Comparison of ENCODE assay signal across 24 mouse cellular contexts in genomic region chr8:55964759-55965320, GRCm38 (mm10). TPM values are rescaled to one million over a fixed set of nuclear protein-coding genes. Genes with fewer than 3 reads are reported as not detected.
DNase-seq lines count a peak whose midpoint lies in the region; ATAC-seq and TF ChIP-seq lines count a peak whose summit lies in the region.
"Had no signal": no experiment of that assay in that cellular context is flagged by ENCODE, and none has a peak within 500 bp of the region (broad histone marks: within the 10 kb centered on the region; RNA-seq: fewer than 3 reads in every experiment).

No protein-coding gene starts in this region.

- peaks cover 25% of the 10 kb centered on the region for H3K27me3 ChIP-seq in forebrain, embryonic 13.5 days
- peaks cover 27% of the 10 kb centered on the region; the same call in 1 of the 2 replicates for H3K27me3 ChIP-seq in forebrain, embryonic 10.5 days (ENCODE audit: poor library complexity, severe bottlenecking)
- H3K27me3 ChIP-seq in forebrain, embryonic 16.5 days (replicated peaks; ENCODE audit: control insufficient read depth, insufficient read depth, low read length): peaks cover 2% of the 10 kb centered on the region; the same call in 1 of the 2 replicates
- H3K27me3 ChIP-seq in neural tube, embryonic 15.5 days (replicated peaks): no peaks in the 10 kb centered on the region
- H3K27me3 ChIP-seq: CH12.LX; heart, embryonic 15.5 days; hindbrain, embryonic 15.5 days had no signal

- no peak overlapping the region for H3K4me3 ChIP-seq in forebrain, embryonic 13.5 days
- H3K4me3 ChIP-seq in forebrain, embryonic 10.5 days: no peak overlapping the region
- no peak overlapping the region for H3K4me3 ChIP-seq in forebrain, embryonic 16.5 days (replicated peaks; ENCODE audit: low read length)
- H3K4me3 ChIP-seq in neural tube, embryonic 15.5 days (replicated peaks): no peak overlapping the region
- H3K4me3 ChIP-seq: embryonic facial prominence, embryonic 10.5 days; erythroblast, embryonic 14.5 days; heart, adult 2 months; heart, embryonic 15.5 days; hindbrain, embryonic 15.5 days had no signal

- DNase-seq in forebrain, embryonic 10.5 days (ENCODE audit: extremely low spot score, low spot score): no peak
- peak; percentile 82 for DNase-seq in brain, embryonic 14.5 days (ENCODE audit: low read depth)
- DNase-seq in gastrocnemius, postnatal 14 days: no peak
- no peak for DNase-seq in left cerebral cortex, postnatal 25 days (ENCODE audit: low spot score in 2 of 2)
- DNase-seq: adrenal gland, adult 2 months; adrenal gland, postnatal 25 days; cerebellum, adult 2 months; cerebellum, postnatal 10 days; heart, adult 2 months; heart, postnatal 14 days had no signal

- intact Hi-C loops in gastrocnemius, postnatal 14 days (cut with DNase I; ENCODE audit: low total_unique reads): no loop called here
- intact Hi-C loops in left cerebral cortex, postnatal 25 days (cut with DNase I): no loop called here

- peak; percentile 88; the same call in 1 of the 2 replicates for ATAC-seq in forebrain, embryonic 13.5 days
- peak; percentile 50; the same call in 1 of the 2 replicates for ATAC-seq in forebrain, embryonic 16.5 days
- peak; percentile 57; the same call in 1 of the 2 replicates for ATAC-seq in neural tube, embryonic 15.5 days (ENCODE audit: low FRiP score)
- ATAC-seq: intestine, embryonic 16.5 days had no signal

- TF ChIP-seq CTCF in brain, embryonic 14.5 days (IDR thresholded peaks at IDR 0.05; ENCODE audit: borderline replicate concordance, extremely low read depth, insufficient read depth, insufficient read length): no peak

- no peak overlapping the region for H3K4me2 ChIP-seq in forebrain, embryonic 13.5 days
- H3K4me2 ChIP-seq in forebrain, embryonic 16.5 days (ENCODE audit: low read length): no peak overlapping the region
- H3K4me2 ChIP-seq in neural tube, embryonic 15.5 days: no peak overlapping the region
- H3K4me2 ChIP-seq: heart, embryonic 11.5 days; heart, embryonic 15.5 days; hindbrain, embryonic 15.5 days had no signal

- no peaks in the 10 kb centered on the region for H3K4me1 ChIP-seq in forebrain, embryonic 13.5 days
- H3K4me1 ChIP-seq in forebrain, embryonic 10.5 days: no peaks in the 10 kb centered on the region
- no peaks in the 10 kb centered on the region for H3K4me1 ChIP-seq in forebrain, embryonic 16.5 days (replicated peaks; ENCODE audit: control insufficient read depth, insufficient read depth, low read length)
- no peaks in the 10 kb centered on the region for H3K4me1 ChIP-seq in neural tube, embryonic 15.5 days
- H3K4me1 ChIP-seq: embryonic facial prominence, embryonic 10.5 days; heart, embryonic 15.5 days; hindbrain, embryonic 15.5 days had no signal

- no peaks in the 10 kb centered on the region for H3K36me3 ChIP-seq in forebrain, embryonic 13.5 days (ENCODE audit: poor library complexity, severe bottlenecking)
- H3K36me3 ChIP-seq in forebrain, embryonic 10.5 days (replicated peaks): no peaks in the 10 kb centered on the region
- H3K36me3 ChIP-seq in forebrain, embryonic 16.5 days (ENCODE audit: control insufficient read depth, insufficient read depth): no peaks in the 10 kb centered on the region
- no peaks in the 10 kb centered on the region for H3K36me3 ChIP-seq in neural tube, embryonic 15.5 days
- H3K36me3 ChIP-seq: embryonic facial prominence, embryonic 10.5 days; heart, embryonic 15.5 days; hindbrain, embryonic 15.5 days had no signal

- no peak overlapping the region for H3K9ac ChIP-seq in forebrain, embryonic 13.5 days
- no peak overlapping the region for H3K9ac ChIP-seq in forebrain, embryonic 16.5 days (replicated peaks; ENCODE audit: low read depth, low read length)
- H3K9ac ChIP-seq in neural tube, embryonic 15.5 days (replicated peaks): no peak overlapping the region
- H3K9ac ChIP-seq: heart, embryonic 15.5 days; hindbrain, embryonic 15.5 days had no signal

- no peak for TF ChIP-seq POLR2A in brain, embryonic 14.5 days (IDR thresholded peaks at IDR 0.05; ENCODE audit: borderline replicate concordance, extremely low read depth, insufficient read depth, insufficient read length, poor library complexity, severe bottlenecking)

- WGBS in forebrain, embryonic 13.5 days: 20% methylated on average over 3 of the region's 3 CpGs
- 47% methylated on average over 3 of the region's 3 CpGs for WGBS in forebrain, embryonic 10.5 days
- 12% methylated on average over 3 of the region's 3 CpGs for WGBS in forebrain, embryonic 16.5 days
- 32% methylated on average over 3 of the region's 3 CpGs for WGBS in neural tube, embryonic 15.5 days

- H3K9me3 ChIP-seq in forebrain, embryonic 13.5 days (replicated peaks): no peaks in the 10 kb centered on the region
- H3K9me3 ChIP-seq in forebrain, embryonic 10.5 days: no peaks in the 10 kb centered on the region
- no peaks in the 10 kb centered on the region for H3K9me3 ChIP-seq in forebrain, embryonic 16.5 days (ENCODE audit: control insufficient read depth, low read length)
- H3K9me3 ChIP-seq in neural tube, embryonic 15.5 days (replicated peaks): no peaks in the 10 kb centered on the region
- H3K9me3 ChIP-seq: embryonic facial prominence, embryonic 10.5 days; heart, embryonic 15.5 days; hindbrain, embryonic 15.5 days had no signal

- H3K27ac ChIP-seq in forebrain, embryonic 13.5 days: no peak overlapping the region
- no peak overlapping the region for H3K27ac ChIP-seq in forebrain, embryonic 10.5 days
- no peak overlapping the region for H3K27ac ChIP-seq in forebrain, embryonic 16.5 days (ENCODE audit: low read length)
- no peak overlapping the region for H3K27ac ChIP-seq in neural tube, embryonic 15.5 days (replicated peaks)
- H3K27ac ChIP-seq: embryonic facial prominence, embryonic 10.5 days; heart, adult 2 months; heart, embryonic 15.5 days; hindbrain, embryonic 15.5 days had no signal

RNA-seq across cellular contexts. Expression of gene Glra3, which starts 24.6 kb away (rescaled TPM):
- 0.06 and 0.26 TPM in 2 replicates for polyA plus RNA-seq in forebrain, embryonic 13.5 days (2015; fragmentation: Nextera tagmentation; extraction: Ambion mirVana)
- polyA plus RNA-seq in forebrain, embryonic 10.5 days (2016; fragmentation: Nextera tagmentation; extraction: Ambion mirVana): 0.02 and 0.07 TPM in 2 replicates
- 0.29 and 0.56 TPM in 2 replicates for polyA plus RNA-seq in brain, embryonic 14.5 days (2012; rRNA removed)
- 0.43 and 1.2 TPM in 2 replicates for polyA plus RNA-seq in forebrain, embryonic 16.5 days (2015; fragmentation: Nextera tagmentation; extraction: Ambion mirVana)
- 1.9 and 2.2 TPM in 2 replicates for polyA plus RNA-seq in neural tube, embryonic 15.5 days (2015; fragmentation: Nextera tagmentation; extraction: Ambion mirVana)
- not detected for total RNA-seq in gastrocnemius, postnatal 14 days (2021)
- total RNA-seq in left cerebral cortex, postnatal 25 days (2021): 1 to 10 TPM; 8.2 to 9.6 TPM
- total RNA-seq: adrenal gland, adult 2 months; adrenal gland, postnatal 25 days; CH12.LX; gastrocnemius, adult 8-10 months; gastrocnemius, postnatal 4 days; heart, adult 2 months; heart, postnatal 14 days; hematopoietic stem cell, adult 5-6 weeks had no signal
- polyA plus RNA-seq: adrenal gland, adult 2 months; erythroblast, embryonic 14.5 days; heart, adult 2 months; heart, embryonic 15.5 days; intestine, embryonic 16.5 days had no signal

RNA-seq across cellular contexts. Expression of gene Adam29, which starts 58.1 kb away (rescaled TPM):
- polyA plus RNA-seq in forebrain, embryonic 13.5 days (2015; fragmentation: Nextera tagmentation; extraction: Ambion mirVana): not detected in 2 replicates
- polyA plus RNA-seq in forebrain, embryonic 10.5 days (2016; fragmentation: Nextera tagmentation; extraction: Ambion mirVana): not detected in 2 replicates
- not detected in 2 replicates for polyA plus RNA-seq in brain, embryonic 14.5 days (2012; rRNA removed)
- polyA plus RNA-seq in forebrain, embryonic 16.5 days (2015; fragmentation: Nextera tagmentation; extraction: Ambion mirVana): not detected in 2 replicates
- polyA plus RNA-seq in neural tube, embryonic 15.5 days (2015; fragmentation: Nextera tagmentation; extraction: Ambion mirVana): not detected in 2 replicates
- not detected for total RNA-seq in gastrocnemius, postnatal 14 days (2021)
- not detected for total RNA-seq in left cerebral cortex, postnatal 25 days (2021)
- total RNA-seq: adrenal gland, adult 2 months; adrenal gland, postnatal 25 days; CH12.LX; gastrocnemius, adult 8-10 months; gastrocnemius, postnatal 4 days; heart, adult 2 months; heart, postnatal 14 days; hematopoietic stem cell, adult 5-6 weeks had no signal
- polyA plus RNA-seq: adrenal gland, adult 2 months; cerebellum, adult 2 months; embryonic facial prominence, embryonic 10.5 days; embryonic facial prominence, embryonic 14.5 days; erythroblast, embryonic 14.5 days; heart, adult 2 months; heart, embryonic 11.5 days; heart, embryonic 15.5 days; hindbrain, embryonic 15.5 days; intestine, embryonic 16.5 days had no signal
